Mouse (Mus musculus): Measurements from ENCODE around the gene Il34. TPM values are rescaled to one million over a fixed set of nuclear protein-coding genes. Genes with fewer than 3 reads are reported as not detected.
A peak's percentile ranks its signal among the peaks of the same experiment; 100 is the strongest.

The Il34 gene
- polyA plus RNA-seq, 1 experiment from 2014 or later = 0.24 TPM

- DNase-seq (ENCODE audit: low spot score) = no peak
- no peaks in the 10 kb centered on the region for H3K9me3 ChIP-seq
- 74% methylated on average over 14 of the region's 14 CpGs for WGBS
- peaks cover 40% of the 10 kb centered on the region for H3K4me1 ChIP-seq
- H3K36me3 ChIP-seq (replicated peaks) = peaks cover 44% of the 10 kb centered on the region
- no peak overlapping the region for H3K27ac ChIP-seq (replicated peaks)
- no peaks in the 10 kb centered on the region for H3K27me3 ChIP-seq (replicated peaks; ENCODE audit: low read depth, poor library complexity, severe bottlenecking)
- no peak overlapping the region for H3K4me3 ChIP-seq
Measured at GRCm38 (mm10) chr8:110705391-110706287, 100.1 kb downstream of the Il34 start.

GRCm38 (mm10) chr8:110704103-110704502 lies 101.6 kb downstream of the Il34 start:
- no peak for DNase-seq (ENCODE audit: low spot score)
- H3K9me3 ChIP-seq = no peaks in the 10 kb centered on the region
- no peaks in the 10 kb centered on the region for H3K27me3 ChIP-seq (replicated peaks; ENCODE audit: low read depth, poor library complexity, severe bottlenecking)
- H3K4me1 ChIP-seq = peaks cover 29% of the 10 kb centered on the region
- no peak overlapping the region for H3K4me3 ChIP-seq
- H3K27ac ChIP-seq (replicated peaks) = 0 out of 2 replicates have a peak overlapping the region, but pooled peaks have one; percentile 21
- 74% methylated on average over 3 of the region's 3 CpGs for WGBS
- H3K36me3 ChIP-seq (replicated peaks) = peaks cover 43% of the 10 kb centered on the region

- Histone ChIP-seq H3K27me3 (replicated peaks; ENCODE audit: low read depth, poor library complexity, severe bottlenecking) (no peaks in the 10 kb centered on the region), H3K4me1 (peaks cover 29% of the 10 kb centered on the region), H3K4me3 (no peak overlapping the region), H3K36me3 (replicated peaks) (peaks cover 43% of the 10 kb centered on the region), H3K27ac (replicated peaks) (no peak overlapping the region), H3K9me3 (no peaks in the 10 kb centered on the region)
- 85% methylated on average over 9 of the region's 9 CpGs for WGBS
- no peak for DNase-seq (ENCODE audit: low spot score)
Measured at GRCm38 (mm10) chr8:110703460-110704061, 102.2 kb downstream of the Il34 start.

- Histone ChIP-seq H3K36me3 (replicated peaks) (peaks cover 40% of the 10 kb centered on the region), H3K27me3 (replicated peaks; ENCODE audit: low read depth, poor library complexity, severe bottlenecking) (no peaks in the 10 kb centered on the region), H3K27ac (replicated peaks) (peak overlapping the region; percentile 49; the same call in 1 of the 2 replicates), H3K9me3 (no peaks in the 10 kb centered on the region), H3K4me3 (no peak overlapping the region), H3K4me1 (peaks cover 29% of the 10 kb centered on the region)
- 50% methylated on average over 9 of the region's 9 CpGs for WGBS
- no peak for DNase-seq (ENCODE audit: low spot score)
Measured at GRCm38 (mm10) chr8:110702636-110703459, 102.9 kb downstream of the Il34 start.

GRCm38 (mm10) chr8:110700561-110700960 lies 105.2 kb downstream of the Il34 start:
- Histone ChIP-seq H3K4me1 (peaks cover 20% of the 10 kb centered on the region), H3K36me3 (replicated peaks) (peaks cover 46% of the 10 kb centered on the region), H3K27ac (replicated peaks) (no peak overlapping the region), H3K4me3 (no peak overlapping the region), H3K9me3 (no peaks in the 10 kb centered on the region), H3K27me3 (replicated peaks; ENCODE audit: low read depth, poor library complexity, severe bottlenecking) (no peaks in the 10 kb centered on the region)
- 94% methylated on average over 2 of the region's 2 CpGs for WGBS
- no peak for DNase-seq (ENCODE audit: low spot score)

- peaks cover 20% of the 10 kb centered on the region for H3K4me1 ChIP-seq
- H3K9me3 ChIP-seq = no peaks in the 10 kb centered on the region
- peaks cover 44% of the 10 kb centered on the region for H3K36me3 ChIP-seq (replicated peaks)
- WGBS = 88% methylated on average over 7 of the region's 7 CpGs
- H3K27me3 ChIP-seq (replicated peaks; ENCODE audit: low read depth, poor library complexity, severe bottlenecking) = no peaks in the 10 kb centered on the region
- H3K4me3 ChIP-seq = no peak overlapping the region
- DNase-seq (ENCODE audit: low spot score) = no peak
- no peak overlapping the region for H3K27ac ChIP-seq (replicated peaks)
Measured at GRCm38 (mm10) chr8:110699501-110699900, 106.2 kb downstream of the Il34 start.

- Histone ChIP-seq H3K4me1 (peaks cover 13% of the 10 kb centered on the region), H3K9me3 (no peaks in the 10 kb centered on the region), H3K36me3 (replicated peaks) (peaks cover 49% of the 10 kb centered on the region), H3K27ac (replicated peaks) (no peak overlapping the region), H3K4me3 (no peak overlapping the region), H3K27me3 (replicated peaks; ENCODE audit: low read depth, poor library complexity, severe bottlenecking) (no peaks in the 10 kb centered on the region)
- 88% methylated on average over 1 of the region's 1 CpGs for WGBS
- no peak for DNase-seq (ENCODE audit: low spot score)
Measured at GRCm38 (mm10) chr8:110698098-110698497, 107.6 kb downstream of the Il34 start.

- no peak for DNase-seq (ENCODE audit: low spot score)
- no peak overlapping the region for H3K27ac ChIP-seq (replicated peaks)
- no peaks in the 10 kb centered on the region for H3K9me3 ChIP-seq
- H3K36me3 ChIP-seq (replicated peaks) = peaks cover 52% of the 10 kb centered on the region
- H3K27me3 ChIP-seq (replicated peaks; ENCODE audit: low read depth, poor library complexity, severe bottlenecking) = no peaks in the 10 kb centered on the region
- H3K4me3 ChIP-seq = no peak overlapping the region
- H3K4me1 ChIP-seq = peaks cover 7% of the 10 kb centered on the region
- 89% methylated on average over 5 of the region's 5 CpGs for WGBS
Measured at GRCm38 (mm10) chr8:110697571-110697970, 108.2 kb downstream of the Il34 start.

GRCm38 (mm10) chr8:110696051-110696450 lies 109.7 kb downstream of the Il34 start:
- DNase-seq (ENCODE audit: low spot score) = no peak
- H3K36me3 ChIP-seq (replicated peaks) = peaks cover 49% of the 10 kb centered on the region
- H3K9me3 ChIP-seq = no peaks in the 10 kb centered on the region
- no peaks in the 10 kb centered on the region for H3K4me1 ChIP-seq
- no peak overlapping the region for H3K27ac ChIP-seq (replicated peaks)
- WGBS = 88% methylated on average over 4 of the region's 4 CpGs
- no peaks in the 10 kb centered on the region for H3K27me3 ChIP-seq (replicated peaks; ENCODE audit: low read depth, poor library complexity, severe bottlenecking)
- no peak overlapping the region for H3K4me3 ChIP-seq

GRCm38 (mm10) chr8:110695431-110695830 lies 110.3 kb downstream of the Il34 start:
- no peak for DNase-seq (ENCODE audit: low spot score)
- H3K27me3 ChIP-seq (replicated peaks; ENCODE audit: low read depth, poor library complexity, severe bottlenecking) = no peaks in the 10 kb centered on the region
- H3K4me1 ChIP-seq = no peaks in the 10 kb centered on the region
- peaks cover 52% of the 10 kb centered on the region for H3K36me3 ChIP-seq (replicated peaks)
- 89% methylated on average over 5 of the region's 5 CpGs for WGBS
- no peaks in the 10 kb centered on the region for H3K9me3 ChIP-seq
- no peak overlapping the region for H3K4me3 ChIP-seq
- H3K27ac ChIP-seq (replicated peaks) = no peak overlapping the region

- Histone ChIP-seq H3K9me3 (no peaks in the 10 kb centered on the region), H3K4me3 (no peak overlapping the region), H3K36me3 (replicated peaks) (peaks cover 58% of the 10 kb centered on the region), H3K4me1 (no peaks in the 10 kb centered on the region), H3K27me3 (replicated peaks; ENCODE audit: low read depth, poor library complexity, severe bottlenecking) (no peaks in the 10 kb centered on the region), H3K27ac (replicated peaks) (no peak overlapping the region)
- 91% methylated on average over 4 of the region's 4 CpGs for WGBS
- DNase-seq (ENCODE audit: low spot score) = no peak
Measured at GRCm38 (mm10) chr8:110694826-110695225, 110.9 kb downstream of the Il34 start.

GRCm38 (mm10) chr8:110694226-110694625 lies 111.5 kb downstream of the Il34 start:
- peaks cover 57% of the 10 kb centered on the region for H3K36me3 ChIP-seq (replicated peaks)
- 63% methylated on average over 5 of the region's 5 CpGs for WGBS
- H3K4me3 ChIP-seq = no peak overlapping the region
- no peak overlapping the region for H3K27ac ChIP-seq (replicated peaks)
- no peak for DNase-seq (ENCODE audit: low spot score)
- no peaks in the 10 kb centered on the region for H3K9me3 ChIP-seq
- no peaks in the 10 kb centered on the region for H3K27me3 ChIP-seq (replicated peaks; ENCODE audit: low read depth, poor library complexity, severe bottlenecking)
- peaks cover 3% of the 10 kb centered on the region for H3K4me1 ChIP-seq

Measured in embryonic facial prominence, embryonic 10.5 days (tissue).